Mouse (Mus musculus) ovary, adult 2 months (tissue): ENCODE measurements around the gene Habp4. TPM values are rescaled to one million over a fixed set of nuclear protein-coding genes. Genes with fewer than 3 reads are reported as not detected.

ENCODE experiments used
- polyA plus RNA-seq: library from polyadenylated mRNA; depleted of rRNA; stranded (reverse); fragments of >200 nt; gene quantifications from 2 replicates; pipeline ENCODE4 v1.2.3, GENCODE M21; 2012; rRNA removed

The Habp4 gene
- 21.8 and 27.5 TPM in 2 replicates for polyA plus RNA-seq

DNA sequence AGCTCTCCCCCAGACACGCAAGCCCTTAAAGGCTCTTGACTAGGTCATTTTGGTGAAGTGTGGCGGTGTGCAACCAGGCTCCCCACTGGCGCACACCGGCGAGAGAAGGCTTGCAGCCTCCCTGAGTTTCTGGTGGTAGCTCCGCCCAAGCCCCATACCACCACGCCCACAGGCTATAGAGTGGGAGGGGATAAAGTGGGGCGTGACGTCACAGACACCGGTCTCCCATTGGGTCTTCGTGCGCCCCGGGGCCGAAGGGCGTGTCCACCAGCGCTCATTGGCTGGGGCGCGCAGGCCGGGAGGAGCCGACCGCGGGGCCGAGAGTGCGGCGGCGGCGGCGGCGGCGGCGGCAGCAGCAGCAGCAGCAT is at the start of gene Habp4:
Habp4 (plus strand) TSS at position 277 of the 368 bp plus-strand sequence.

DNA sequence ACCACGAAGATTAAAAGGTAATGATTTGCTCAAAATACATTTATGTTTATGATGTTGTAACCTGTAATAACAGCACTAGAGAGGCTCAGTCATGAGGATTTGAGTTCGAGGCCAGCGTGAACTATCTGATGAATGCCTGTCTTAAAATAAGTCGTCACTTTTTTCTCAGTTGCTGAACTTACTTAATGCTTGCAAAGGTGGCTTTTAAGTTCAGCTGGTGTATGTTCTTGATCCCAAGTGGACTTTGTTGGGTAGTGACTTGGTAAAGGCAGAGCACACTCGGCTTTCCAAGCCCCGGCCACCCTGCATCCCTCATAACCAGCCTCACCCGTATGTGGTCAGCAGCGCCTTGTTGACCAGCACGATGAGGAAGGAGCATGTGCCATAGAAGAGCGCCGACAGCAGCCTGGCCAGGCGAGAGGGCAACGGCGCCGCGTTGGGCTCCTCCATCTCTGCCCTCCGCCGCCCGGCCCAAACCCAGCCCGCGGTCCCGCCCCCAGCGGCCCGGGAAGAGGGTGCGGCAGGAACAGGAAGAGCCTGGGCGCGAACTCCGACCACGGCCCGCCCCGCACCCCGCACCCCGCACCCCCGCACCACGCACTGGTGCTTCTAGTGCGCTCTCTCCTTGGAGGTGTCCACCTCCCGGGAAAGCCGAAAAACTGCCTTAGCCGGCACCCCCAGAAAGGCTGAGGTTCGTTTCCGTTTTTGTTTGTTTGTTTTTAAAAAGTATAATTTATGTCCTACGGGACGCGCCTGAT is 32.6 kb upstream of the Habp4 start, which contains the start of gene Slc35d2:
Slc35d2 (minus strand) TSS at position 511 of the 758 bp plus-strand sequence.

GRCm38 (mm10) chr13:64153083-64153682 is 8.4 kb upstream of the Habp4 start, which contains the start of gene Zfp367:
Gene Zfp367, minus strand, starts transcription at chr13:64153202.

Other genes with a start within 250 kb of the Habp4 start
- gene Hsd17b3, start 72.6 kb upstream of the Habp4 start, polyA plus RNA-seq: 0.15 TPM in 1 of 2 replicates, not detected in the other
- gene Slc35d2, start 32.5 kb upstream of the Habp4 start, polyA plus RNA-seq: 3.8 and 6.2 TPM in 2 replicates
- 6.5 and 9.3 TPM in 2 replicates for gene Zfp367, start 8.6 kb upstream of the Habp4 start, polyA plus RNA-seq
- 3.6 and 4.3 TPM in 2 replicates for gene Cdc14b, start 113.5 kb downstream of the Habp4 start, polyA plus RNA-seq
- 10.1 and 12.8 TPM in 2 replicates for gene Aaed1, start 150.9 kb downstream of the Habp4 start, polyA plus RNA-seq
- gene Ctsl, start 209.1 kb downstream of the Habp4 start, polyA plus RNA-seq: 240 and 318 TPM in 2 replicates